Mouse (Mus musculus) small intestine, adult 2 months (tissue): ENCODE data around the gene Ipo7.

Source experiments
- CTCF ChIP-seq: fragments of 200-500 bp; IDR thresholded peaks from 2 replicates; pipeline ENCODE4 v1.5.1; 2012; ENCODE audit warnings: low read depth, mild to moderate bottlenecking, control low read depth, inconsistent platforms, low read length, moderate library complexity, mixed read lengths; ENCODE audit not compliant: insufficient replicate concordance, insufficient read length; ENCODE audit errors: extremely low read depth
- POLR2A ChIP-seq: fragments of 200-500 bp; IDR thresholded peaks from 2 replicates; pipeline ENCODE4 v1.6.1; 2012; ENCODE audit warnings: low read depth, mild to moderate bottlenecking, control low read depth, inconsistent platforms, low read length, moderate library complexity

DNA sequence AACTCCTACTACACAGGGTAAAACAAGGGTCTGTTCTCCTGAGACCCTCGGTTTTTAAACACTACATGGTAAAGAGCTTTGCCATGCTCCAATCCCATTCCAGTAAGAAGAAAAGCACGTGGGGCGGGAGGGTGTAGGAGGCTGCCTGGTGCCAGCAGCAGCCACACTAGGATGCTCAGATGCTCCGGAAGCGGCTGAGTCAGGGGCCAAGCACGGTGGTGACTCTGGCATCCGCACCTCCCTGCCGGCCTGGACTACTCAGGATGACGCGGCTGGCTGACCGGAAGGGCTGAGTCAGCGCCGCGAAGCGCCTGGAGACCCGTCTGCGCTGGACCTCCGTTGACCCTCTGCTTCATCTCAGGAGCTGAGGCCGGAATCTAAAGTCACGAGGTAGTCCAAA lies 15.1 kb upstream of the Ipo7 start:
- TF ChIP-seq CTCF (no peak), POLR2A (no peak)
